Mouse (Mus musculus): Measurements from ENCODE around the gene Omt2b. TPM values are rescaled to one million over a fixed set of nuclear protein-coding genes. Genes with fewer than 3 reads are reported as not detected.

Gene Omt2b
- not detected for total RNA-seq (2023)

DNA sequence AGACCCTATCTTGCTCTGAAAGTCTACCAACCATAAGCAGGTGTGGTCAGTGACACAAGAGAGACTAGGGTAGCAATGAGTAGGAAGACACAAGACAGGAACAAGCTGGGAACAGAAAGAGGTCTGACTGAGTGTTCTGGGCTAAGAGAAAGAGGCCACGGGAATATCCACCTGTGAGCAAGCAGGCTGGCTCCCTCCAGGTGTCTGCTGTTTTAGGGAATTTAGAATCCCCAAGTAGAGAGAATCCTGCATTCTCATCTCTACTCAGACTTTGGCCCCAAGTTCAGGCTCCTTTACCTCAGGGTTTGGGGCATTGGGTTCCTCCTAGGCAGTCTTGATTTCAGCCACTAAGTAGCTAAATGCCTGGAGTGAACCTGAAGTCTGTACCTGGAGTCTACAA lies at the start of gene Omt2b:
Gene Omt2b (plus strand): TSS at position 301 of the 400 bp plus-strand sequence.

GRCm38 (mm10) chr9:78289723-78290122 lies 37.7 kb upstream of the Omt2b start, which contains the start of gene Gm10639:
Gene Gm10639, plus strand, starts transcription at chr9:78289923.

GRCm38 (mm10) chr9:78314696-78315095 lies 12.7 kb upstream of the Omt2b start, which contains the start of gene Omt2a:
Gene Omt2a, minus strand, starts transcription at chr9:78314796.

DNA sequence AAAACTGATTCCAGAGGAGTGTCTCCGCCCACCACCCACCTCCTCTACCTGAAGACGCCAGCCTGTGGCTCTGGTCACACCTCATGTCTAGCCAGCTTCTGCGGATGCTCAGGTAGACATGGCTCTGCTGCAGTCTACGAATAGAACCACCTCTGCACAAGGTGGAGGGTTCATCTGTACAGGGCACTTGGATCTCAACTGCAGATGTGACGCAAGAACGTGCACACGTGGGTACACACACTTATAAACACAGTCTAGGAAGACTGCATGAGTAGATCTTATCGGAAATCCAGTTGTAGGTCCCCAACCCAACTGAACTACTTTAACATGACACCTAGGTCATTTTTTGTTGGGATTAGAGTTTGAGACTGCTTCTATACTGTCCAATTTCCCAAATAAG lies 28.2 kb downstream of the Omt2b start, which contains the start of gene Gsta2:
Gene Gsta2 (minus strand): TSS at position 178 of the 400 bp plus-strand sequence.

GRCm38 (mm10) chr9:78367959-78368358 lies 40.6 kb downstream of the Omt2b start, which contains the start of gene Dppa5a:
Gene Dppa5a, minus strand, starts transcription at chr9:78368177.

GRCm38 (mm10) chr9:78378113-78378785 lies 50.9 kb downstream of the Omt2b start, which contains the start of gene Ooep:
Gene Ooep, minus strand, starts transcription at chr9:78378725.

Other genes starting within 250 kb of the Omt2b start
- 10 to 100 TPM; 25.0 to 30.4 TPM for gene Fbxo9, start 218.5 kb upstream of the Omt2b start, total RNA-seq (2023)
- gene Ick, start 218.4 kb upstream of the Omt2b start, total RNA-seq (2023): 10 to 100 TPM in 1 of 2 experiments, 1 to 10 TPM in 1; 6.4 to 10.1 TPM
- 1 to 10 TPM; 2.2 to 4.1 TPM for gene Gsta4, start 144.8 kb upstream of the Omt2b start, total RNA-seq (2023)
- gene Gsta1, start 96.9 kb upstream of the Omt2b start, total RNA-seq (2023): not detected
- gene Gm3776, start 70.5 kb upstream of the Omt2b start, total RNA-seq (2023): not detected
- gene Gm10639, start 37.7 kb upstream of the Omt2b start, total RNA-seq (2023): not detected
- gene Omt2a, start 12.8 kb upstream of the Omt2b start, total RNA-seq (2023): not detected
- gene Gsta2, start 28.2 kb downstream of the Omt2b start, total RNA-seq (2023): not detected
- gene Dppa5a, start 40.6 kb downstream of the Omt2b start, total RNA-seq (2023): not detected
- not detected for gene Ooep, start 51.1 kb downstream of the Omt2b start, total RNA-seq (2023)
- gene Ddx43, start 68.2 kb downstream of the Omt2b start, total RNA-seq (2023): not detected
- gene Cgas, start 115.6 kb downstream of the Omt2b start, total RNA-seq (2023): 1 to 10 TPM; 5.6 to 7.4 TPM
- gene Mto1, start 120.6 kb downstream of the Omt2b start, total RNA-seq (2023): 10 to 100 TPM; 20.4 to 24.2 TPM
- not detected for gene Gm17324, start 121.2 kb downstream of the Omt2b start, total RNA-seq (2023)
- gene Eef1a1, start 161.6 kb downstream of the Omt2b start, total RNA-seq (2023): 1,000 to 10,000 TPM; 7,015 to 7,618 TPM

All from monocyte, adult 59 days (primary cell).